Mouse (Mus musculus) right cerebral cortex, postnatal 36 days (tissue): ENCODE measurements around the gene Ptbp1.

Experiments used
- DNase-seq, 2 experiments: peaks; one replicate each; pipeline ENCODE4 v3.0.0; 2022; ENCODE audit warnings: low spot score in 2 of 2, mixed read lengths in 1 of 2

Ptbp1 gene

DNA sequence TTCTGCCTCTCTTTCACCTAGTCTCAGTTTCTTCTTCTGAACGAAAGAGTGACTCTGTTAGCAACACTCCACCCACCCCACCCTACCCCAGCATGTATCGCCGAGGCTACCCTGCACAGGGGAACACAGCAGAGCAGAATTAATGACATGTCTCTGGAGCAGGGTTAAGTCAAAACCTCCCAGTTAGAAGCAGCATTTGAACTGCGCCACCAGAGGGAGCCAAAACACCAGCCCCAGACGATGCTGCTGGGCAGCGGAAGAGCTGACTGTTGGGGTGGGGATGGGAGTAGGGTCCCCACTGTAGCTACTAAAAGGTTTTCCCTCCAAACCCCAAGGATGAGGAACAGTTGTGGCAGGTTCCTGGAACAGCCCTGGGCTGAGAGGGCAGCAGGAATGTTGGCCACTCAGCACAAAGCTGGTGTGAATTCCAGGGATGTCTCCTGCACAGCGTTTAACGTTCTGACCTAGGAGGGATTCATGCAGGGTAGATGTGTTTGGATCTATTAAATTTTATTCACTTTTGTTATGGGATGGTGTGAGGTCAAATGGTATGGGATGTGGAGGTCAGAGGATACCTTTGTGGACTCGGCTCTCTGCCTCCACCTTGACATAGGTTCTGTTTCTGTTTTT, 19.3 kb upstream of the Ptbp1 start:
- DNase-seq, result no peak

GRCm38 (mm10) chr10:79836918-79837317, 17.3 kb upstream of the Ptbp1 start:
- DNase-seq, result no peak

- no peak for DNase-seq
Measured at GRCm38 (mm10) chr10:79838151-79838550, 16.1 kb upstream of the Ptbp1 start.

DNA sequence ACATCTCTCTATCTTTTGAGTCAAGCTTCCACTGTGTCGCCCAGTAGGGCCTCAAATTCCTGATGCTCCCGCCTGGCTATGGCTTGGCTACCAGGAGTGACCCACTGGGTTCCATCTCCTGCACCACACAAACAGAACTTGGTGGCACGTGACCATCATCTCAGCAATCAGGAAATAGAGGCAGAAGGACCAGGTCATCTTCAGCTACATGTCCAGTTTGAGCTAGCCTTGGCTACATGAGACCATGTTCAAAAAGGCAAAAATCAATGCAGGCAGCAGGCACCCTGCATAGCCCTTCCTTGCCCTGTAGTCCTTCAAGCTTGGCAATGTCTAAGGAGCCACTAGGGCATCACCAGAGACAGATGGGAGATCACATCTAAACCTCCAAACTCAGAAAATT, 14.1 kb upstream of the Ptbp1 start:
- no peak for DNase-seq

GRCm38 (mm10) chr10:79840644-79841551, 13.3 kb upstream of the Ptbp1 start:
- peak; percentile 72 to 80 for DNase-seq

DNA sequence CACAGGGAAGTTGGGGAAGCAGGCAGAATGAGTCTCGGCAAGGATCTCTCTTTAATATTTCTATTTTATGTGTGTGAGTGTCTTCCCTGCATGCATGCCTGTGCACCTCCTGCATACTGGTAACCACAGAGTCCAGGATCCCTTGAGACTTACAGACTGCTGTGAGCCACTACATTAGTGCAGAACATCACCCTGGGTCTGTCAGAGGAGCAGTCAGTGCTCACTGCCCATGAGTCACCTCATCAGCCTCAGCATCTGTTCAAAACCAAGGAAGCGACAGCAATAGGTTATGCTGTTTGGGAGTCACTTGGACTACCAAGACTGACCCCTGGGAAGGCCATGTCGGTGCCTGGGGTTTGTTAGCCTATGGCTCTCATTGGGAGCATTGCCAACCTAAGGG, 11.9 kb upstream of the Ptbp1 start:
- DNase-seq, result no peak

DNA sequence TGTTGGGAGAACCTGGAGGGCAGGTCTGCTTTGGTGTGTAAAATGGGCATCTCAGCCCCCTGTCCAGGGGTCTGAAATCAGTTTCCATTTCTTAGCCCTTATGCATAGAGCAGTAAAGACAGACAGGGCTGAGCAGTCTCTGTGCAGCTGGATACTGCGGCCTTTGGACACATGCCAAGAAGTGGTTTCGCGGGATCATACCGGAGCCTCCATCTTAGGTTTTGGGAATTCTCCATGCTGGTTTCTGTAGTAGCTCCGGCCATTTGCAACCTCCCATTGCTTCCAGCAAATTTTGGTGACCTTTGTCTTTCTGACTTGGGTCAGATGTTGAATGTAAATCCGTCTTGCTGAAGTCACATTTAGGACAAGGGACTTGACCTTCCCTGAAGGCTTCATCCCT, 10.8 kb upstream of the Ptbp1 start:
- no peak for DNase-seq

GRCm38 (mm10) chr10:79846553-79846952, 7.7 kb upstream of the Ptbp1 start:
- no peak for DNase-seq

DNA sequence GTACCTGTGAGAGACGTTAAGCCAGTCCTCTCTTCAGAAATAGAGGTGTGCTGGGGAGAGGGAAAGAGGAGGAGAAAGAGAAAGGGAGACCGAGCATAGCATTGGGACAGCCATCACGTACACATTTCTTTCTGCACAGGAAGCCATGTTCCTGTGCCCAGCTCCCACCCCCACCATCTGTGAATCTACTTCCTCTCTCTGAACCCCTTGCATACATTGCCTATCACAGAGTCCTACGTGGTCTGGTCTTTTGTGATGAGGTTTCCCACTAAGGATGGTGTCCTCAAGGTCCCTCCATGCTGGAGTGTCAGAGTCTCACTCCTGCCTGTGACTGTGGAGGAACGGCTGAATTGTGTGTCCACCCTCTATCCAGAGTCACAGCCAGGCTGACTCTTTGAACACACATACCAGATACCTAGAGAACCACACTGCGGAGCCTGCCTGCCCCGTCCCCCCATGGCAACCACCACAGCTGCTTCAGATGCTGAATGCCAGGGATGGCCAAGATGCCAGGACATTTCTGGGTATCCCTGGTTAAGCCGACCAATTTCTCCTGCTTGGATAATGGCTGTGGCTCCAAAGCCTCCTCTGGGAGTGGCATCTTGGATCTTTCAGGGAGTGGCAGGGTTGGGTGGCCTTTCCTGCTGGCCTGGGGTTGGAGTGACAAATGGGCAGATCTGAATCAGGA, 4.1 kb upstream of the Ptbp1 start:
- no peak for DNase-seq

DNA sequence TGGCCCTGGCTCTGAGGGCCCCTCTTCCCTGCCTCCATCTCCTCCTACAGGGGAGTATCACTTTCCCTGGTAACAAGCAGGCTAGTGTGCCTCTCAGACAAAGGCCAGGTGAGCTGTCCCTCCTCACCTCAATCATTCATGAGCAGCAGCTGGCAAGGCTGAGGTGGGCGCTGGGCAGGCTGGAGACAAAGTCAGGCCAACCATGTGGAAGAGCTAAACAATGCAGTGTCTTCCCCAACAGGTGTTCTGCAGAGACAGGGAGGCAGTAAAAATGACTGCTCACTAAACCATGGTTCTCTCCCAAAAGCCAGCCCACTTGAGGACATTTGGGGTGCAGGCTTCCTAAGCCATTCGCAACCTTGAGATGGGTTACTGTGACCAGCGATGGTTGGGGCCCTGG, 2.6 kb upstream of the Ptbp1 start:
- no peak for DNase-seq

GRCm38 (mm10) chr10:79852107-79852789, 2.0 kb upstream of the Ptbp1 start:
- no peak for DNase-seq

DNA sequence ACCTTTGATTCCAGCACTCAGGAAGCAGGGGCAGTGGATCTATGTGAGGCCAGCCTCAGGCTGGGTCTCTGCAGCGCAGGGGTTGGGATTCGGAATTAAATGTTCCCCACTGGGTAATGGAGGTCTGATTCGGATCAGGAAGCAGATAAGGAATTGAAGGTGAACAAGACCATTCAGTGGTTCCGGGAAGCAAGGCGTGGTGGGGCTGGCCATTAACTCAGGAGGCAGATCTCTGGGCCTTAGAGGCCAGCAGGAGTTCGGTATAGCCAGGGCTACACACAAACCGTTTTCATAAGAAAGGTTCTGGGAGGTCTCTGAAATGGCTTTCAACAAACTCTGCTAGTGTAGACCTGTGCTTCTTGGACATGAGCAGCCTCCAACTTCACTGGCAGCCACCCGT, 1.4 kb upstream of the Ptbp1 start:
- no peak for DNase-seq

DNA sequence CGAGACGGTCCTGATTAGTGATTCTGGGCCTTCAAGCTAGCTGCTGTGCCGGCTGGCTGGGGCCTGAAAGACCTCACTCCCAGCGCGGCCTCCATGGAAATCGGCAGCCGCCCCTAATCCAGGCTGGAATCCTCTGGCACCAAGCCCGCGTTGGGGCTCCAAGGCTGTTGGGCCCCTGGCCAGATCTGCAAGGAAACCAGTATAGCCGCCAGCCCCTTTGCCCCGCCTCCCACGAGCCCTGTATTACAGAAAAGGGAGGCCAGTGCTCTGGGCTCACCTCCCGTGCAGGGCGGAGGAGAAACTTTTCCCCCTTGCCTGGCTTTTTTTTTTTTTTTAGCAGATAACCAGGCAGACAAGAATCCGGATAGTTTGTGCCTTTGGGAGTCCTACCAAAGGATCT, 835 bp upstream of the Ptbp1 start:
- peak; percentile 67 to 72 for DNase-seq

GRCm38 (mm10) chr10:79854801-79855541, 744 bp downstream of the Ptbp1 start:
- DNase-seq, result no peak

DNA sequence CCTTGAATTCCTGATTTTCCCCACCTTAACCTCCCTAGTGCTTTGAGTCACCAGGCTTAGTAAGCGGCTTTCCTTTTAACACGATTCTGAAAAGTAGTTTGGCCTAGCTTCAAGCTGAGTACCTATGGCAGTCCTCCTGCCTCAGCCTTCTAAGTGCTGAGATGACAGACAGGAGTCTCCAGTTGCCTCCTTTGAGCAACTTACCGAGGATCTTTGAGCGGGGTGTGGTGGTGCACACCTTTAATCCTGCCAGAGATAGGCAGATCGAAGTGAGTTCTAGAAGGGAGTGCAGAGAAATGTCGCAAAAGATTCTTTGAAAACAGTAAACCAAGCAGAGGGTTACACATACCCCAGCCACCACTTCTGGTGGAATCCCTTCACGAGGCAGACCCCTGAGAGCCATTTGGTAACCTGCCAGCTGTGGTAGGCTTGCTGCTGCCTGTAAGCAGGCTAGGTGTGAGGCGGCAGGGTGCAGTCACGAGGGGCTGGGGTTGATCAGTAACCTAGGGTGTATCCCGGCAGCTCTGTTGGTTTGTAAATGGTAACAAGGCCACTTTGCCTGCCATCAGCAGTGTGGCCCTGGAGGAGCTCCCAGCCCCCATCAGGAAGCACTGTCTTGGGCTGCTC, 1.4 kb downstream of the Ptbp1 start:
- DNase-seq, result no peak

DNA sequence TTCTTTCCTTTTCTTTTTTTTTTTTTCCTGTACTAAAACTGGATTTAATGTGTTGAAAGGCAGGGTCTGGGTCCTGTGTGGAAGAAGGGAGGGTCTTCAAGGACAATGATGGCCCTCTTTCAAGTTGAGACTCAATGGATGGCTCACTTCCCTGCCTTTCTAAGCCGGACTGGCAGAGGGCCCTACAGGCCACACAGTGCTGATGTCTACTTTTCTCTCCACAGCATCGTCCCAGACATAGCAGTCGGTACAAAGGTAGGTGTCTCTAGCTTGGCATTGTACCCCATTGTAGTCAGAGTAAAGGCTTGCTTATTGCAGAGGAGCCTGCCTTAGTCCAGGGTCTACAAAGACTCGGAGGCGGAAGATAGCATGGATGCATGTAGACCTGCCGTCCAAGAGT, 2.1 kb downstream of the Ptbp1 start:
- no peak for DNase-seq

DNA sequence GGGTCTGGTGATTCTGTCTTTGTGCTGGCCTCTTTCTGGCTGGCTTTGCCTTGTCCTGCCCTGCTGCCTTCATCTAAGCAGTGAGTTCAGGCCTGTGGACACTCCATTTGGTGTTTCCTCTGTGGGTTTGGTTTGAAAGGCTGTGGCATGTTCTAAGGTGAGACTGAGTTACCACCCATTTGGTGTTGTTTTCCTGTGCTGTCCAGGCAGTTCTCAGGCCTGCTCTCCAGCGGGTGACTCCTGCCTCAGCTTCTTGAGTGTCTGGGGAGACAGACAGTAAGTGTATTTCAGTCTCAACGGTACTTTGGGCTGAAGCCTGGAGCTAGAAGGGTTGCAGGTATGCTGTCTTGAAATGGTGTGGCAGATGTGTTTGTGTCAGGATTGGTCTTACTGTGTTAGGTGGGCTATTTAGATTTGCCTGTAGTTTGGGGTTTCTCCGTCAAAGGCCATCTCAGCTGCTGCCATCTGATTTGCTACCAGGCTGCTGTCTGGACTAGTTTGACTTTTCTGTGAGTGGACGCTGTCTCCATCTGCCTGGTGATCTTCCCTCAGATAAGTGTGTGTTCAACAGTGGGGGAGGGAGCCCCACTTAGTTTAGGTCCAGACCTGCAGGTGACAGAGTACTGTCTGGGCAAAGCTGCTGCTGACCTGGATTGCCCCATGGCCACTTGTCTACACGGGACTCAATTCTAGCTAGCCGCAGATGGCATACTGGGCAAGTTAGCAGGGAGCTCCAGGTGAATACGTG, 2.7 kb downstream of the Ptbp1 start:
- DNase-seq, result no peak

DNA sequence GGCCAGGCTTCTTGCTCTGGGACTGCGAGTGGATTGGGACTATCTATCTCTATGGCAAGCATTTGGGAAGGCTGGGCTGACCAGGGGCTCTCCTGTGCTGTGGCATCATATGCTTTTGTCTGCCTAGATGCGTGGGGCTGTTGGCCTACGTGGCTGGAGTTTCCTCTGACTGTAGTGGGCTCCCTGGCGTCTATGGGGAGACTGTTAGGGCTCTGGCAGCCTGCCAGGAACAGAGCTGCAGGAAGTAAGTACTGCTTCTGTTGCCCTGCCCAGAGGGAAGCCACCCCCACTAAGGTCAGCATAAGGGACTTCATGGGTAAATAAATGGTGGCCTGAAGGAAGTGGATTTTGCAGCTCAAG, 3.2 kb downstream of the Ptbp1 start:
- no peak for DNase-seq

DNA sequence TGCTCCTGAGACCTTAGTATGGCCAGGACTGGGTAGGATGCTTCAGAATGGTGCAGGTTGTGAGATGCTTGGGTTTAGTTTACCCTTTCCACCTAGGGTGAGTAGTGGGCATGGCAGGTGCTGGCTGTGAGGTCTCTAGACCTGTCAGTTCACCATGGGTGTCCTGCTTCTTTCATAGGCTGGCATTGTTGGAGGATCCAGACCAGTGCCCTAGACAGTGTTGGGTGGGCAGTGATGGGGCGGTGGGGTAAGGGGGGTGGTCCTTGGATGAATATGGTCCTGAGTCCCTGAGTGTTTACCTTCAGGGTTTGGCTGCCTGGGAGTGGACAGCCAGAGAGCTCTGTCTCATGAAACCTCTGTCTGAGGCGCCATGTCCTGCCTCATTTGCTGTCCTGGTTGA, 3.7 kb downstream of the Ptbp1 start:
- DNase-seq, result no peak

- DNase-seq, result peak; percentile 60 to 68
Measured at GRCm38 (mm10) chr10:79858416-79859074, 4.3 kb downstream of the Ptbp1 start.
